Mouse (Mus musculus) embryonic facial prominence, embryonic 15.5 days (tissue): ENCODE measurements at regions not wholly inside any gene's neighbourhood (a gene's known extent, or its start where the extent isn't known, plus 50 kb on each side); places are given as distances from the start of the nearest gene placed in this dataset.

Experiments used
- ATAC-seq: fragments of 200-750 bp; cut with Nextera tagmentation; 2 replicates; pipeline ENCODE4 v1.8.0; 2017; ENCODE audit warnings: low read depth, moderate TSS enrichment; ENCODE audit not compliant: insufficient number of reproducible peaks, low FRiP score, low TSS enrichment
- H3K27ac ChIP-seq: fragments of 300-500 bp; sonication (generic); replicated peaks from 2 replicates; pipeline ENCODE4 v1.5.1; 2015; ENCODE audit warnings: mild to moderate bottlenecking, inconsistent platforms
- H3K27me3 ChIP-seq: fragments of 300-500 bp; sonication (generic); 2 replicates; pipeline ENCODE4 v1.6.1; 2015; ENCODE audit warnings: inconsistent platforms
- H3K36me3 ChIP-seq: fragments of 300-500 bp; sonication (generic); 2 replicates; pipeline ENCODE4 v1.6.1; 2015; ENCODE audit warnings: mild to moderate bottlenecking, inconsistent platforms
- H3K4me1 ChIP-seq: fragments of 300-500 bp; sonication (generic); 2 replicates; pipeline ENCODE4 v1.6.1; 2015; ENCODE audit warnings: inconsistent platforms
- H3K4me2 ChIP-seq: fragments of 300-500 bp; sonication (generic); replicated peaks from 2 replicates; pipeline ENCODE4 v1.6.1; 2015; ENCODE audit warnings: mild to moderate bottlenecking, inconsistent platforms
- H3K4me3 ChIP-seq: fragments of 300-500 bp; sonication (generic); replicated peaks from 2 replicates; pipeline ENCODE4 v1.5.1; 2015; ENCODE audit warnings: mild to moderate bottlenecking, inconsistent platforms
- H3K9ac ChIP-seq: fragments of 300-500 bp; sonication (generic); 2 replicates; pipeline ENCODE4 v1.6.1; 2015; ENCODE audit warnings: inconsistent platforms
- H3K9me3 ChIP-seq: fragments of 300-500 bp; sonication (generic); replicated peaks from 2 replicates; pipeline ENCODE4 v1.6.1; 2016; ENCODE audit warnings: inconsistent platforms
- WGBS: fragments of 180-500 bp; shearing (Covaris S2); methylation state at CpG from one replicate; pipeline ENCODE4 v1.1.7; 2015; 5-methylcytosine and 5-hydroxymethylcytosine counted together

- H3K4me2 ChIP-seq, result no peak overlapping the region
- 77% methylated on average over 6 of the region's 6 CpGs for WGBS
- H3K27ac ChIP-seq, result no peak overlapping the region
- no peak for ATAC-seq
- H3K27me3 ChIP-seq, result no peaks in the 10 kb centered on the region
- H3K9me3 ChIP-seq, result no peaks in the 10 kb centered on the region
- no peak overlapping the region for H3K9ac ChIP-seq
- H3K36me3 ChIP-seq, result no peaks in the 10 kb centered on the region
- H3K4me1 ChIP-seq, result 0 out of 2 replicates have a peak, but pooled peaks cover 12% of the 10 kb centered on the region
- H3K4me3 ChIP-seq, result no peak overlapping the region
These were observed 246.0 kb upstream of the Pmfbp1 start for GRCm38 (mm10) chr8:109247875-109248274.

- WGBS, result 81% methylated on average over 6 of the region's 6 CpGs
- Histone ChIP-seq H3K4me1 (0 out of 2 replicates have a peak, but pooled peaks cover 12% of the 10 kb centered on the region), H3K27me3 (no peaks in the 10 kb centered on the region), H3K4me2 (no peak overlapping the region), H3K9me3 (no peaks in the 10 kb centered on the region), H3K9ac (no peak overlapping the region), H3K36me3 (no peaks in the 10 kb centered on the region), H3K4me3 (no peak overlapping the region), H3K27ac (no peak overlapping the region)
- no peak for ATAC-seq
These were observed 245.5 kb upstream of the Pmfbp1 start for GRCm38 (mm10) chr8:109248356-109248755.

GRCm38 (mm10) chr8:109249256-109249655 lies 244.6 kb upstream of the Pmfbp1 start:
- Histone ChIP-seq H3K4me1 (0 out of 2 replicates have a peak, but pooled peaks cover 12% of the 10 kb centered on the region), H3K4me3 (no peak overlapping the region), H3K27me3 (no peaks in the 10 kb centered on the region), H3K36me3 (no peaks in the 10 kb centered on the region), H3K9ac (no peak overlapping the region), H3K9me3 (no peaks in the 10 kb centered on the region), H3K27ac (no peak overlapping the region), H3K4me2 (no peak overlapping the region)
- 88% methylated on average over 12 of the region's 12 CpGs for WGBS
- ATAC-seq, result no peak

- Histone ChIP-seq H3K4me1 (0 out of 2 replicates have a peak, but pooled peaks cover 12% of the 10 kb centered on the region), H3K36me3 (no peaks in the 10 kb centered on the region), H3K27ac (no peak overlapping the region), H3K27me3 (no peaks in the 10 kb centered on the region), H3K4me3 (no peak overlapping the region), H3K4me2 (no peak overlapping the region), H3K9ac (no peak overlapping the region), H3K9me3 (no peaks in the 10 kb centered on the region)
- ATAC-seq, result no peak
- WGBS, result 89% methylated on average over 9 of the region's 9 CpGs
These were observed 244.1 kb upstream of the Pmfbp1 start for GRCm38 (mm10) chr8:109249691-109250090.

GRCm38 (mm10) chr8:109250551-109250950 lies 243.3 kb upstream of the Pmfbp1 start:
- H3K4me3 ChIP-seq, result no peak overlapping the region
- WGBS, result 55% methylated on average over 8 of the region's 8 CpGs
- H3K4me2 ChIP-seq, result no peak overlapping the region
- no peak overlapping the region for H3K9ac ChIP-seq
- no peaks in the 10 kb centered on the region for H3K36me3 ChIP-seq
- H3K9me3 ChIP-seq, result no peaks in the 10 kb centered on the region
- H3K27me3 ChIP-seq, result no peaks in the 10 kb centered on the region
- 0 out of 2 replicates have a peak, but pooled peaks cover 12% of the 10 kb centered on the region for H3K4me1 ChIP-seq
- no peak for ATAC-seq
- H3K27ac ChIP-seq, result no peak overlapping the region; the same call in 1 of the 2 replicates

- Histone ChIP-seq H3K9ac (no peak overlapping the region), H3K27ac (no peak overlapping the region), H3K9me3 (no peaks in the 10 kb centered on the region), H3K4me3 (peak overlapping the region; percentile 1), H3K27me3 (no peaks in the 10 kb centered on the region), H3K4me1 (0 out of 2 replicates have a peak, but pooled peaks cover 12% of the 10 kb centered on the region), H3K4me2 (peak overlapping the region; percentile 37), H3K36me3 (no peaks in the 10 kb centered on the region)
- peak; percentile 60; the same call in 1 of the 2 replicates for ATAC-seq
- 65% methylated on average over 24 of the region's 24 CpGs for WGBS
These were observed 242.4 kb upstream of the Pmfbp1 start for GRCm38 (mm10) chr8:109251360-109251798.

- 58% methylated on average over 4 of the region's 4 CpGs for WGBS
These were observed 241.4 kb upstream of the Pmfbp1 start for GRCm38 (mm10) chr8:109252404-109252803.

GRCm38 (mm10) chr8:109279129-109279528 lies 214.7 kb upstream of the Pmfbp1 start:
- H3K4me2 ChIP-seq, result no peak overlapping the region
- H3K36me3 ChIP-seq, result no peaks in the 10 kb centered on the region
- H3K27me3 ChIP-seq, result no peaks in the 10 kb centered on the region
- ATAC-seq, result no peak
- H3K9ac ChIP-seq, result no peak overlapping the region
- no peak overlapping the region for H3K4me3 ChIP-seq
- no peak overlapping the region for H3K27ac ChIP-seq
- H3K4me1 ChIP-seq, result no peaks in the 10 kb centered on the region
- WGBS, result 11% methylated on average over 5 of the region's 5 CpGs
- H3K9me3 ChIP-seq, result no peaks in the 10 kb centered on the region

More at GRCm38 (mm10) chr8:109252404-109252803, 241.4 kb upstream of the Pmfbp1 start:
- no peak overlapping the region for H3K4me2 ChIP-seq
- H3K27ac ChIP-seq, result no peak overlapping the region
- no peaks in the 10 kb centered on the region for H3K36me3 ChIP-seq
- no peaks in the 10 kb centered on the region for H3K27me3 ChIP-seq
- no peak overlapping the region for H3K4me3 ChIP-seq
- H3K4me1 ChIP-seq, result 0 out of 2 replicates have a peak, but pooled peaks cover 12% of the 10 kb centered on the region
- no peak for ATAC-seq
- H3K9me3 ChIP-seq, result no peaks in the 10 kb centered on the region
- no peak overlapping the region for H3K9ac ChIP-seq

- H3K4me3 ChIP-seq, result no peak overlapping the region
- no peaks in the 10 kb centered on the region for H3K27me3 ChIP-seq
- H3K9me3 ChIP-seq, result no peaks in the 10 kb centered on the region
- no peak overlapping the region for H3K27ac ChIP-seq
- H3K4me2 ChIP-seq, result no peak overlapping the region
- no peak overlapping the region for H3K9ac ChIP-seq
- no peak for ATAC-seq
- H3K4me1 ChIP-seq, result no peaks in the 10 kb centered on the region
- WGBS, result 81% methylated on average over 2 of the region's 2 CpGs
- H3K36me3 ChIP-seq, result no peaks in the 10 kb centered on the region
These were observed 213.3 kb upstream of the Pmfbp1 start for GRCm38 (mm10) chr8:109280540-109280939.

GRCm38 (mm10) chr8:109281598-109281997 lies 212.2 kb upstream of the Pmfbp1 start:
- H3K9me3 ChIP-seq, result no peaks in the 10 kb centered on the region
- no peaks in the 10 kb centered on the region for H3K4me1 ChIP-seq
- no peak overlapping the region for H3K4me2 ChIP-seq
- no peak for ATAC-seq
- H3K27me3 ChIP-seq, result no peaks in the 10 kb centered on the region
- H3K36me3 ChIP-seq, result no peaks in the 10 kb centered on the region
- H3K4me3 ChIP-seq, result no peak overlapping the region
- no peak overlapping the region for H3K9ac ChIP-seq
- H3K27ac ChIP-seq, result no peak overlapping the region
- 70% methylated on average over 10 of the region's 10 CpGs for WGBS

- ATAC-seq, result no peak
- no peak overlapping the region for H3K27ac ChIP-seq
- no peaks in the 10 kb centered on the region for H3K4me1 ChIP-seq
- H3K36me3 ChIP-seq, result no peaks in the 10 kb centered on the region
- 64% methylated on average over 17 of the region's 17 CpGs for WGBS
- no peak overlapping the region for H3K4me2 ChIP-seq
- H3K9ac ChIP-seq, result no peak overlapping the region
- no peaks in the 10 kb centered on the region for H3K9me3 ChIP-seq
- H3K4me3 ChIP-seq, result no peak overlapping the region
- peaks cover 2% of the 10 kb centered on the region; the same call in 1 of the 2 replicates for H3K27me3 ChIP-seq
These were observed 183.0 kb upstream of the Pmfbp1 start for GRCm38 (mm10) chr8:109310670-109311386.
